Mouse (Mus musculus): ENCODE results near the gene Foxn3. TPM values are rescaled to one million over a fixed set of nuclear protein-coding genes. Genes with fewer than 3 reads are reported as not detected.

Gene Foxn3
- polyA plus RNA-seq, 1 experiment: 61.5 TPM

DNA sequence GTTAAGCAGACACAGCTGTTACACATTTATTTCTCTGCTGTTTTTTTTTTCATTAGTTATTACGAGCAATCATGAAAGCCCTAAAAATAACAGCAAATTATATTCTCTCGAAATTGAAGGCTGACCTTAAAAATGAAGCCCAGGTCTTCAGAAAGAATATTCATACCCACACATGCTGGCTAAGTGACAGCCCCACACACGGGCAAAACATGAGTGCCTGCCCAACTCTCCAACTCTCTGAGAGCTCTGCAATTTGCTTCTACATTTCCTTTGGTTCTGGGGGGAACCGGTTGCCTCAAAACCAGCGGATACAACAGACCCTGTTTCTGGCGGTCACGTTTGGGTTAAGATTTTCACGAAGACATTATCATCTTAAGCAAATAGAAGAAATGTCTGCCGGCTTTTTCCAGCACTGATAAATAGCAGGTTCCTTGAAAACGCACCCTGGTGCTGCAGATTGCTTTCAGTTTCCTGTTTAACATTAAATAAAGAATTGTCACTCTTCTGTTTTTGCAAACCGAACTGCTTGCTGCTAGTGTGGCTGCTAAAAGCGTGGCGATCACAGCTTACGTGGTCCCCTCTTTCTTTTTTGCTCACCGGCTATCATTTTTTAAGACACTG, 156.6 kb downstream of the Foxn3 start:
- no peak overlapping the region for H3K4me3 ChIP-seq (replicated peaks; ENCODE audit: insufficient read depth, low read depth, low read length)
- 61% methylated on average over 15 of the region's 15 CpGs for WGBS
- TF ChIP-seq CTCF (IDR thresholded peaks at IDR 0.05; ENCODE audit: borderline replicate concordance, insufficient read depth, low read depth, low read length): no peak
- TF ChIP-seq POLR2A (IDR thresholded peaks at IDR 0.05; ENCODE audit: borderline replicate concordance, insufficient read depth, low read length): no peak
- peak overlapping the region; percentile 53; the same call in 1 of the 2 replicates for H3K27ac ChIP-seq (ENCODE audit: insufficient read depth, low read length)
- no peak for DNase-seq
- peaks cover 9% of the 10 kb centered on the region; the same call in 1 of the 2 replicates for H3K4me1 ChIP-seq (ENCODE audit: control insufficient read depth, insufficient read depth, low read length)
- H3K27me3 ChIP-seq (ENCODE audit: control insufficient read depth, insufficient read depth, low read length): no peaks in the 10 kb centered on the region

DNA sequence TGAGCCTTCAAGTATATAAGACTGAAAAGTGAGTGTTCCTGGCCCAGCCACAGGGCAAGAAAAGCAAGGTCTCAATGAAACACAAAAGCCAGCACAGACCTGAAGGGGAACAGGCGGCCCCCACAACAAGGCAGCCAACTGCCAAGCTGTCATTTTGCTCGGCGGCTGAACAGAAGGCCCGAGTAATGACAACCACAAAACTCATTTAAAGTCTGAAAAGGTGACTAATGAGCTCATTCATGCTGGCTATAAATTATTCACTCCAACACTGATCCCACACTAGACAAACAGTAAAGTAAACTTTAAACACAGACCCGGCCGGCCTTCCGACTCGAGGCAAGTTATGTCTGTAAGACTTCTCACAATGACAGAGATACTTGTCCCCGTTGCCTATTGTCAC, 157.1 kb downstream of the Foxn3 start:
- Histone ChIP-seq H3K27ac (ENCODE audit: insufficient read depth, low read length) (peak overlapping the region; percentile 15; the same call in 1 of the 2 replicates), H3K4me1 (ENCODE audit: control insufficient read depth, insufficient read depth, low read length) (peaks cover 9% of the 10 kb centered on the region; the same call in 1 of the 2 replicates), H3K27me3 (ENCODE audit: control insufficient read depth, insufficient read depth, low read length) (no peaks in the 10 kb centered on the region), H3K4me3 (replicated peaks; ENCODE audit: insufficient read depth, low read depth, low read length) (no peak overlapping the region)
- TF ChIP-seq POLR2A (IDR thresholded peaks at IDR 0.05; ENCODE audit: borderline replicate concordance, insufficient read depth, low read length) (no peak), CTCF (IDR thresholded peaks at IDR 0.05; ENCODE audit: borderline replicate concordance, insufficient read depth, low read depth, low read length) (no peak)
- WGBS: 42% methylated on average over 9 of the region's 9 CpGs
- DNase-seq: peak; percentile 41 to 53

DNA sequence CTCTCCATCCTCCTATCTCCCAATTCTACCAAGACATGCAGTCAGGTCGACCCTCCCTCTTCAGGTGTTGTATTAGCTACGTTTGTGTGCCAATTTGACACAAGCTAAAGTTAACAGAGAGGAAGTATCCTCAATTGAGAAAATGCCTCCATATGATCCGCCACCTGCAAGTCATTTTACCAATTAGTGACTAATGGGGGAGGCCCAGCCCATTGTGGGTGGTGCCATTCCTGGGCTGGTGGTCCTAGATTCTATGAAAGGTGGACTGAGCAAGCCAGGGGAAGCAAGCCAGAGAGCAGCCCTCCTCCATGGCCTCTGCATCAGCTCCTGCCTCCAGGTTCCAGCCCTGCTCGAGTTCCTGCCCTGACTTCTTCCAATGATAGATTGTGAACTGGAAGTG, 158.0 kb downstream of the Foxn3 start:
- Histone ChIP-seq H3K4me1 (ENCODE audit: control insufficient read depth, insufficient read depth, low read length) (peaks cover 9% of the 10 kb centered on the region; the same call in 1 of the 2 replicates), H3K27ac (ENCODE audit: insufficient read depth, low read length) (0 out of 2 replicates have a peak overlapping the region, but pooled peaks have one; percentile 16), H3K27me3 (ENCODE audit: control insufficient read depth, insufficient read depth, low read length) (no peaks in the 10 kb centered on the region), H3K4me3 (replicated peaks; ENCODE audit: insufficient read depth, low read depth, low read length) (no peak overlapping the region)
- DNase-seq: no peak
- TF ChIP-seq CTCF (IDR thresholded peaks at IDR 0.05; ENCODE audit: borderline replicate concordance, insufficient read depth, low read depth, low read length) (no peak), POLR2A (IDR thresholded peaks at IDR 0.05; ENCODE audit: borderline replicate concordance, insufficient read depth, low read length) (no peak)
- WGBS: 75% methylated on average over 4 of the region's 4 CpGs

DNA sequence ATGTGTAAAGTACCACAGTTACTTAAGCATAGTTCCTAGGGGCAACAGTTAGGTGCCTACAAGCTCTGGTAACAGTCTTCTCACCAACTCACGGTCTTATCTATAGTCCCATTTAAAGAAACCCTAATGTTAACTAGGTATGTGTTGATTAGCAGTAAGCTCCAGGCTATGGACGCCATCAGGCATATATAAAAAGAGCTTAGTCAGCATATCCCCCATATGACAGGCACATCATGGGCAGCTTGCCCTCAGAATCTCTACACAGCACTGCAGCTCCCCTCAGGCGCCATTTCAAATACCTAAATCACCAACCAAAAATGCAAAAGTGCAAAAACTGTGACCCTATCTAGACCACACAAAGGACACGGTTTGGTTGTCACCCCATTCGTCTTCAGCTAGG, 160.4 kb downstream of the Foxn3 start:
- peaks cover 6% of the 10 kb centered on the region; the same call in 1 of the 2 replicates for H3K4me1 ChIP-seq (ENCODE audit: control insufficient read depth, insufficient read depth, low read length)
- H3K27me3 ChIP-seq (ENCODE audit: control insufficient read depth, insufficient read depth, low read length): no peaks in the 10 kb centered on the region
- DNase-seq: no peak
- H3K27ac ChIP-seq (ENCODE audit: insufficient read depth, low read length): no peak overlapping the region
- H3K4me3 ChIP-seq (replicated peaks; ENCODE audit: insufficient read depth, low read depth, low read length): no peak overlapping the region
- 97% methylated on average over 5 of the region's 5 CpGs for WGBS
- TF ChIP-seq POLR2A (IDR thresholded peaks at IDR 0.05; ENCODE audit: borderline replicate concordance, insufficient read depth, low read length): no peak
- TF ChIP-seq CTCF (IDR thresholded peaks at IDR 0.05; ENCODE audit: borderline replicate concordance, insufficient read depth, low read depth, low read length): no peak

DNA sequence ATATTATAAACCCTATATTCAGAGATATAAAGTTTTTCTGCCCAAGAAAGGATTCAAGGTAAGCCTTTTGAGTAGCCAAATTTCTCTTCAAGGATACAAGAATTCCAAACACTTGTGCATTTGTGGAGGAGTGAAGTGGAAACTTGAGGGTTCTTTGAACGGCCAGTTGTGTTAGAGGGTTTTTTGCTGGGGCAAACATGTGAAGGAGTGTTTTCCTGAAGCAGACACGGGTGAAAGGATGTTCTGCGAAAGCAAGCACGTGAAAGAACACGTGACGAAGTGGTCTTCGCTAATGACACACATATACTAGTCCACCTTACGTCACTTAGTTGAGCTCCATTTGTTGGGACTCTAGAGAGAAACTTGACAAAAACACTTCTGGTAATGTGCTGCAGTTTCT, 162.5 kb downstream of the Foxn3 start:
- TF ChIP-seq CTCF (IDR thresholded peaks at IDR 0.05; ENCODE audit: borderline replicate concordance, insufficient read depth, low read depth, low read length) (no peak), POLR2A (IDR thresholded peaks at IDR 0.05; ENCODE audit: borderline replicate concordance, insufficient read depth, low read length) (no peak)
- H3K27ac ChIP-seq (ENCODE audit: insufficient read depth, low read length): no peak overlapping the region
- H3K4me3 ChIP-seq (replicated peaks; ENCODE audit: insufficient read depth, low read depth, low read length): no peak overlapping the region
- DNase-seq: no peak
- no peaks in the 10 kb centered on the region for H3K27me3 ChIP-seq (ENCODE audit: control insufficient read depth, insufficient read depth, low read length)
- no peaks in the 10 kb centered on the region for H3K4me1 ChIP-seq (ENCODE audit: control insufficient read depth, insufficient read depth, low read length)
- 97% methylated on average over 8 of the region's 8 CpGs for WGBS

DNA sequence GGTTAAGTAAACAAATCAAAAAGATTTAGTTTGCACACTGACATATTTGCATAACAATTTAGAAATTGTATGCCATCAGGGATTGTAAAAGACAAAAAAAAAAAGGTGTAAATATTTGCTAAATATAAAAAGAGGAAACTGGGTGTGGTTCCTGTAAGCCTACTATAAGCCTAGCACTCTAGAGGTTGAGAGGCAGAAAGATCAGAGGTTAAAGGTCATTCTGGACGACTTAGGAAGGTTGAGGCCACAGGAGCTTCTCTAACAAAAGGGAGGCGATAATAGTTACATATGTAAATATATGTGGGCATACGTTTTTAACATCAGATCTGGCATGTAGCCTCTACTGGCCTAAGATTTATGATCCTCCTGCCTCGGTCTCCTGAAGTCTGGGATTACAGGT, 163.8 kb downstream of the Foxn3 start:
- DNase-seq: no peak
- no peak overlapping the region for H3K27ac ChIP-seq (ENCODE audit: insufficient read depth, low read length)
- WGBS: 77% methylated on average over 4 of the region's 4 CpGs

DNA sequence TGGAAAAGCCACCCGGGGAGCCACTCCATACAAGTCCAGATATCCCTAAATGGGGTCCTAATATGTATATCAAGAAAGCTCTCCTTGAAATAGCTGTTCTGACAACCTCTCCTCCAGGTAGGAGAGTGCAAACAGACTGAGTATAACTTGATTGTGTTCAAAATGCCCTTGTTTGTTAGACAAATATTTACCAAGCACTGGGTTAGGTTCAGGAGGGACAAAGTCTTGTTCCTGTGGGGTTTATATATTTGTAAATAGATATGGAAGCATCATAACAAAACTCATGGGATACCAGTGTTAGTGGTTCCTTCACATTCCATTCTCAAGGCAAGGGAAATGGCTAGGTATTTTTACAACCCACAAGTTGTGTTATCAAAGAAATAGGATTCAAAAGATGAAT, 166.9 kb downstream of the Foxn3 start:
- Histone ChIP-seq H3K27me3 (ENCODE audit: control insufficient read depth, insufficient read depth, low read length) (no peaks in the 10 kb centered on the region), H3K4me3 (replicated peaks; ENCODE audit: insufficient read depth, low read depth, low read length) (no peak overlapping the region), H3K27ac (ENCODE audit: insufficient read depth, low read length) (no peak overlapping the region), H3K4me1 (ENCODE audit: control insufficient read depth, insufficient read depth, low read length) (peaks cover 8% of the 10 kb centered on the region)
- no peak for DNase-seq
- TF ChIP-seq POLR2A (IDR thresholded peaks at IDR 0.05; ENCODE audit: borderline replicate concordance, insufficient read depth, low read length): no peak
- TF ChIP-seq CTCF (IDR thresholded peaks at IDR 0.05; ENCODE audit: borderline replicate concordance, insufficient read depth, low read depth, low read length): no peak
- 91% methylated on average over 1 of the region's 1 CpGs for WGBS

More for the DNA sequence above, 163.8 kb downstream of the Foxn3 start:
- no peak overlapping the region for H3K4me3 ChIP-seq (replicated peaks; ENCODE audit: insufficient read depth, low read depth, low read length)
- peaks cover 3% of the 10 kb centered on the region for H3K4me1 ChIP-seq (ENCODE audit: control insufficient read depth, insufficient read depth, low read length)
- no peak for TF ChIP-seq POLR2A (IDR thresholded peaks at IDR 0.05; ENCODE audit: borderline replicate concordance, insufficient read depth, low read length)
- no peak for TF ChIP-seq CTCF (IDR thresholded peaks at IDR 0.05; ENCODE audit: borderline replicate concordance, insufficient read depth, low read depth, low read length)
- no peaks in the 10 kb centered on the region for H3K27me3 ChIP-seq (ENCODE audit: control insufficient read depth, insufficient read depth, low read length)

DNA sequence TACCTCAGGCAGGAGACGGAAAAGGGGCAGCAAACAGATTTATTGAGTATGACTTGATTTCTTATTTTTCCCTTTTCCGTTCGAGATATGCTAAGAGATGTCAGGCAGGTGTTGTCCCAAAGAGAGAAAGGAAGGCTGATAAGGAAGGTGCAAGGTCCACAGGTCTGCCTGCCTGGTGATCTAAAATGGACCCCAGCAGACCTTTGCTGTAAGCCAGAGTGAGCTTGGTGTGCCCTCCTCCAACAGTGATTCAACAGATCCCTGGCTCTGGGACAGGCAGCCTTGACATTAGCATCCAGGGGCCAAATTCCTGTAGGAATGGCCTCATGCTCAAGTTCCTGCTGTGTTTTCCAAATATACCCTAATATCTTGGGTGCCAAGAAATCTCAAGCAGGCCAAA, 168.3 kb downstream of the Foxn3 start:
- Histone ChIP-seq H3K4me1 (ENCODE audit: control insufficient read depth, insufficient read depth, low read length) (peaks cover 8% of the 10 kb centered on the region), H3K4me3 (replicated peaks; ENCODE audit: insufficient read depth, low read depth, low read length) (no peak overlapping the region), H3K27me3 (ENCODE audit: control insufficient read depth, insufficient read depth, low read length) (no peaks in the 10 kb centered on the region), H3K27ac (ENCODE audit: insufficient read depth, low read length) (no peak overlapping the region)
- 89% methylated on average over 3 of the region's 3 CpGs for WGBS
- no peak for DNase-seq
- TF ChIP-seq CTCF (IDR thresholded peaks at IDR 0.05; ENCODE audit: borderline replicate concordance, insufficient read depth, low read depth, low read length): no peak
- no peak for TF ChIP-seq POLR2A (IDR thresholded peaks at IDR 0.05; ENCODE audit: borderline replicate concordance, insufficient read depth, low read length)

Data from cerebellum, adult 2 months (tissue).